Mouse (Mus musculus) liver, embryonic 16.5 days (tissue): ENCODE results near the gene Icos. TPM values are rescaled to one million over a fixed set of nuclear protein-coding genes. Genes with fewer than 3 reads are reported as not detected.

Experiments used
- ATAC-seq: fragments of 200-750 bp; cut with Nextera tagmentation; 2 replicates; pipeline ENCODE4 v1.8.0; 2017; ENCODE audit warnings: low read depth, mild to moderate bottlenecking, moderate number of reproducible peaks, moderate library complexity
- H3K27ac ChIP-seq: fragments of 300-500 bp; sonication (generic); 2 replicates; pipeline ENCODE4 v1.5.1; 2014; ENCODE audit warnings: mild to moderate bottlenecking, low read length
- H3K27me3 ChIP-seq: fragments of 300-500 bp; sonication (generic); 2 replicates; pipeline ENCODE4 v1.6.1; 2014; ENCODE audit warnings: low read depth, low read length, mixed read lengths; ENCODE audit not compliant: control insufficient read depth, insufficient read depth
- H3K36me3 ChIP-seq: fragments of 300-500 bp; sonication (generic); 2 replicates; pipeline ENCODE4 v1.6.1; 2014; ENCODE audit warnings: mild to moderate bottlenecking; ENCODE audit not compliant: control insufficient read depth, insufficient read depth
- H3K4me1 ChIP-seq: fragments of 300-500 bp; sonication (generic); 2 replicates; pipeline ENCODE4 v1.6.1; 2014; ENCODE audit warnings: low read depth, low read length, mixed read lengths; ENCODE audit not compliant: control insufficient read depth
- H3K4me2 ChIP-seq: fragments of 300-500 bp; sonication (generic); 2 replicates; pipeline ENCODE4 v1.6.1; 2014; ENCODE audit warnings: low read depth, low read length, mixed read lengths
- H3K4me3 ChIP-seq: fragments of 300-500 bp; sonication (generic); 2 replicates; pipeline ENCODE4 v1.5.1; 2014; ENCODE audit warnings: low read depth, mild to moderate bottlenecking, low read length
- H3K9ac ChIP-seq: fragments of 300-500 bp; sonication (generic); 2 replicates; pipeline ENCODE4 v1.6.1; 2014; ENCODE audit warnings: low read depth, low read length
- H3K9me3 ChIP-seq: fragments of 300-500 bp; sonication (generic); replicated peaks from 2 replicates; pipeline ENCODE4 v1.6.1; 2016; ENCODE audit warnings: low read length; ENCODE audit not compliant: control insufficient read depth
- WGBS: fragments of 180-500 bp; shearing (Covaris S2); extraction: QIAGEN DNeasy Blood & Tissue Kit; methylation state at CpG from one replicate; pipeline ENCODE4 v1.1.7; 2014; ENCODE audit not compliant: insufficient replicate concordance; 5-methylcytosine and 5-hydroxymethylcytosine counted together
- polyA plus RNA-seq: library from polyadenylated mRNA; unstranded; fragments of >200 nt; fragmentation: Nextera tagmentation; extraction: Ambion mirVana; gene quantifications from 2 replicates; pipeline ENCODE4 v1.2.1, GENCODE M21; 2015

The Icos gene
- polyA plus RNA-seq, 1 experiment from 2014 or later: 1.0 TPM

DNA sequence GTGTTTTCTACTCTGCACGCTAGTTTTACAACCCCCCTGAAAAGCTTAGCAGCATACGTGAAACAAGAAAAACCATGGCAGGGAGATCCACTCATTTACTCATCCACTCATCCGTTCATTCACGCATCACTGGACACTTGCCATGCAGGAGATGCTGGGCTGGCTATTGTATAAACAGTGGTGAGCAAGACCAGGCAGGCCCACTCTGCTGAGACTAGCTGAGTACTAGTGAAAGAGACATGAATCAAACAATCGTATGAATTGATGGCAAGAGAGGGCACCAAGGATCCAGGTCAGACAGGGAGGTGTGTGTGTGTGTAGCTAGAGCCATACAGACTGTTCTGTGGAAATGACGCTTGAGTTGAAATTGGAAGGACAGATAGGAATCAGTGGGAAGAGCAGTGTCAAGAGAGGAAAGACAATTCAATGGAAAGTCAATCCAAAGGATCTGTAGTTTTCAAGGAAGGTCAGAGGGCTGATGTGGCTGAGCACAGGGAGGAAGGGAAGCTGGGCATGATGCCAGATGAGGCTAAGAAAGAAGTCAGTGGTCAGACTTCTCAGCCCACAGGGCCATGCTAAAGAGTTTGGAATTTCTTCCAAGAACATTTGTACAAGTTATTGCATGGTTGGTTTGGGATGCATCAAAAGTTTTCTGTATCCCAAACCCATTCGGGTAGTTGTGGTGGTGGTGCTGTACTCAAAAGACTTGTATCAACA lies 1.6 kb downstream of the Icos start:
- H3K36me3 ChIP-seq: no peaks in the 10 kb centered on the region
- H3K9me3 ChIP-seq: no peaks in the 10 kb centered on the region
- H3K9ac ChIP-seq: no peak overlapping the region
- no peaks in the 10 kb centered on the region for H3K27me3 ChIP-seq
- H3K27ac ChIP-seq: no peak overlapping the region
- H3K4me2 ChIP-seq: no peak overlapping the region
- ATAC-seq: no peak
- WGBS: 64% methylated on average over 7 of the region's 7 CpGs
- no peak overlapping the region for H3K4me3 ChIP-seq
- H3K4me1 ChIP-seq: no peaks in the 10 kb centered on the region

- Histone ChIP-seq H3K36me3 (no peaks in the 10 kb centered on the region), H3K27ac (no peak overlapping the region), H3K9me3 (no peaks in the 10 kb centered on the region), H3K4me3 (no peak overlapping the region), H3K9ac (no peak overlapping the region), H3K4me2 (no peak overlapping the region), H3K27me3 (no peaks in the 10 kb centered on the region), H3K4me1 (no peaks in the 10 kb centered on the region)
- no peak for ATAC-seq
- 40% methylated on average over 2 of the region's 2 CpGs for WGBS
These were observed 2.1 kb downstream of the Icos start for GRCm38 (mm10) chr1:60979843-60980235.

DNA sequence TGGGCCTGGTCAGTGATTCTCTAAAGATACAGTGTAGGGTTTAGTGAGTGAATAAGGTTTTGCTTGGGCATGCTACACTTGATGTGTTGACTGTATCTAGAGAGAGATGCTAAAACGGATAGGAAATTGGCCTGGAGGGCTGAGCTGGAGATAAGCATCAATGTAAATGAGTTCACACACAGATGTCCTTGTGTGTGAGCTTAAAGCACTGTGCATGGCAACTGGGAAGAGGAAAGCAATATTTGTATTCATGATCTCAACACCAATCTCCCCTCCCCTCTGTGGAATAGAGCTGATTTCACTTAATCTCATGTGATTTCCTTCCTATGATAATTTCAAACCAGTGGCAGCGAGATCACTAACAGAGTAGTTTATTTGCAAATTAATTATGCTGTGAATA lies 7.3 kb downstream of the Icos start:
- WGBS: 34% methylated on average over 2 of the region's 2 CpGs
- Histone ChIP-seq H3K4me2 (no peak overlapping the region), H3K27ac (no peak overlapping the region), H3K9ac (no peak overlapping the region), H3K36me3 (no peaks in the 10 kb centered on the region), H3K4me1 (no peaks in the 10 kb centered on the region), H3K9me3 (no peaks in the 10 kb centered on the region), H3K27me3 (no peaks in the 10 kb centered on the region), H3K4me3 (no peak overlapping the region)
- no peak for ATAC-seq

- ATAC-seq: no peak
- H3K27me3 ChIP-seq: no peaks in the 10 kb centered on the region
- H3K9me3 ChIP-seq: no peaks in the 10 kb centered on the region
- 54% methylated on average over 5 of the region's 5 CpGs for WGBS
- no peaks in the 10 kb centered on the region for H3K36me3 ChIP-seq
- H3K4me2 ChIP-seq: no peak overlapping the region
- H3K4me1 ChIP-seq: no peaks in the 10 kb centered on the region
- H3K27ac ChIP-seq: no peak overlapping the region
- no peak overlapping the region for H3K9ac ChIP-seq
- H3K4me3 ChIP-seq: no peak overlapping the region
These were observed 8.4 kb downstream of the Icos start for GRCm38 (mm10) chr1:60986141-60986540.

GRCm38 (mm10) chr1:60989086-60989485 lies 11.4 kb downstream of the Icos start:
- no peaks in the 10 kb centered on the region for H3K36me3 ChIP-seq
- no peaks in the 10 kb centered on the region for H3K9me3 ChIP-seq
- no peak overlapping the region for H3K9ac ChIP-seq
- H3K4me3 ChIP-seq: no peak overlapping the region
- H3K27ac ChIP-seq: no peak overlapping the region
- H3K4me1 ChIP-seq: no peaks in the 10 kb centered on the region
- ATAC-seq: no peak
- no peak overlapping the region for H3K4me2 ChIP-seq
- WGBS: 60% methylated on average over 5 of the region's 5 CpGs
- no peaks in the 10 kb centered on the region for H3K27me3 ChIP-seq

- ATAC-seq: no peak
- no peak overlapping the region for H3K9ac ChIP-seq
- H3K27me3 ChIP-seq: no peaks in the 10 kb centered on the region
- WGBS: 26% methylated on average over 8 of the region's 8 CpGs
- H3K9me3 ChIP-seq: no peaks in the 10 kb centered on the region
- H3K36me3 ChIP-seq: no peaks in the 10 kb centered on the region
- H3K27ac ChIP-seq: no peak overlapping the region
- H3K4me3 ChIP-seq: no peak overlapping the region
- no peaks in the 10 kb centered on the region for H3K4me1 ChIP-seq
- H3K4me2 ChIP-seq: no peak overlapping the region
These were observed 12.6 kb downstream of the Icos start for GRCm38 (mm10) chr1:60990305-60990704.

DNA sequence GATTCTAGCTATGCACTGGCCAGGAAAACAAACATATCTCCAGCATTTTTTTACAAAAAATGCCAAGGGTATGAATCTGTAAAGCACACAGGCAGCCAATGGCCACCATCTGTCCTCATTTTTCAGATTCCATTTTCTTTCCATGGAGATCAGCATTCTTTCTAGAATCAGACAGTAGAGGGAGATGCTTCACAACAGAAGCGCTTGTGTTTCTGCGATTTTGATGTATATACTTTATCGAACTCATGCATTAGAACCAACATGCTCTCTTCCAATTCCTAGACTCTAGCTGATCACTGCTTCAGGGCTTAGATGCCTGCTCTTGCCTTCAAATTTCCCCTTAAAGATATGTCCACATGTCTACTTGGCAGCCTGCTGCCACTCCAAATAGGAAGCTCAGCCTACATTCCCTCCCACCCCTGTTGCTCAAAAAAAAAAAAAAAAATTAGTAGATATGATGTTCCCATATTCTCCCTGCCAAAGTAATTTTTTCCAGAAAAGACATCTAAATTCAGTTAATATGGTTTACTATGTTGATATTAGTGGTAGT lies 20.4 kb downstream of the Icos start:
- no peaks in the 10 kb centered on the region for H3K27me3 ChIP-seq
- no peak for ATAC-seq
- H3K4me1 ChIP-seq: no peaks in the 10 kb centered on the region
- no peak overlapping the region for H3K27ac ChIP-seq
- H3K9me3 ChIP-seq: no peaks in the 10 kb centered on the region
- 62% methylated on average over 3 of the region's 3 CpGs for WGBS
- H3K4me2 ChIP-seq: no peak overlapping the region
- H3K36me3 ChIP-seq: no peaks in the 10 kb centered on the region
- H3K9ac ChIP-seq: no peak overlapping the region
- no peak overlapping the region for H3K4me3 ChIP-seq

GRCm38 (mm10) chr1:60998689-60999088 lies 21.0 kb downstream of the Icos start:
- ATAC-seq: no peak
- no peak overlapping the region for H3K27ac ChIP-seq
- 54% methylated on average over 2 of the region's 2 CpGs for WGBS

GRCm38 (mm10) chr1:61001786-61002354 lies 24.1 kb downstream of the Icos start:
- Histone ChIP-seq H3K27ac (no peak overlapping the region), H3K4me1 (no peaks in the 10 kb centered on the region), H3K27me3 (no peaks in the 10 kb centered on the region), H3K36me3 (no peaks in the 10 kb centered on the region), H3K4me2 (no peak overlapping the region), H3K9ac (no peak overlapping the region), H3K9me3 (no peaks in the 10 kb centered on the region), H3K4me3 (no peak overlapping the region)
- no peak for ATAC-seq
- WGBS: 68% methylated on average over 7 of the region's 7 CpGs

More at GRCm38 (mm10) chr1:60998689-60999088, 21.0 kb downstream of the Icos start:
- Histone ChIP-seq H3K27me3 (no peaks in the 10 kb centered on the region), H3K36me3 (no peaks in the 10 kb centered on the region), H3K9ac (no peak overlapping the region), H3K4me1 (no peaks in the 10 kb centered on the region), H3K4me3 (no peak overlapping the region), H3K9me3 (no peaks in the 10 kb centered on the region), H3K4me2 (no peak overlapping the region)
